Mouse (Mus musculus): ENCODE data around the gene Defa2. TPM values are rescaled to one million over a fixed set of nuclear protein-coding genes. Genes with fewer than 3 reads are reported as not detected.
"Not testable (repeated sequence)": the region's sequence is repeated elsewhere in the genome, so short reads cannot be mapped to it uniquely, and the experiment has no call there.

Gene Defa2
- total RNA-seq (2014; fragmentation: Nextera tagmentation) = not detected in 2 replicates
- not detected in 2 replicates for total RNA-seq (2017)

DNA sequence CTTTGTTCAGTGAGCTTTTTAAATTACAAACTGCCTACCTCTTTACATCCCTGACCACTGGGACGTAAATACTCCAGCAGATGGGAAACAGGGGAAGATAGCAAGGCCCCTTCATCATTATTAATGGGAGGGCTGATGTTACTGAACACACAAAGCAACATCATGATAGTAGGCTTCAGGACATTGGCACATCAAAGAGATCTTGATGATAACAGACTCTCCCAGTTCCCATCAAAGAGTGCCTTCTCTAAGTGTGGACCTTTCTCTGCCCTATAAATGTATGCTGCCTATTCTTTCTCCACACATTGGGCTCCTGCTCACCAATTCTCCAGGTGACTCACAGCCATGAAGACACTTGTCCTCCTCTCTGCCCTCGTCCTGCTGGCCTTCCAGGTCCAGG, at the start of gene Defa2:
Gene Defa2, plus strand, starts transcription at position 301 of the 400 bp plus-strand sequence.
- not testable (repeated sequence) for ATAC-seq (replicated peaks; ENCODE audit: low FRiP score, low TSS enrichment, poor library complexity, severe bottlenecking)

DNA sequence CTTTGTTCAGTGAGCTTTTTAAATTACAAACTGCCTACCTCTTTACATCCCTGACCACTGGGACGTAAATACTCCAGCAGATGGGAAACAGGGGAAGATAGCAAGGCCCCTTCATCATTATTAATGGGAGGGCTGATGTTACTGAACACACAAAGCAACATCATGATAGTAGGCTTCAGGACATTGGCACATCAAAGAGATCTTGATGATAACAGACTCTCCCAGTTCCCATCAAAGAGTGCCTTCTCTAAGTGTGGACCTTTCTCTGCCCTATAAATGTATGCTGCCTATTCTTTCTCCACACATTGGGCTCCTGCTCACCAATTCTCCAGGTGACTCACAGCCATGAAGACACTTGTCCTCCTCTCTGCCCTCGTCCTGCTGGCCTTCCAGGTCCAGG, 13.2 kb downstream of the Defa2 start, which contains the start of gene Defa33:
Gene Defa33, plus strand, starts transcription at position 301 of the 400 bp plus-strand sequence.
- not testable (repeated sequence) for ATAC-seq (replicated peaks; ENCODE audit: low FRiP score, low TSS enrichment, poor library complexity, severe bottlenecking)

DNA sequence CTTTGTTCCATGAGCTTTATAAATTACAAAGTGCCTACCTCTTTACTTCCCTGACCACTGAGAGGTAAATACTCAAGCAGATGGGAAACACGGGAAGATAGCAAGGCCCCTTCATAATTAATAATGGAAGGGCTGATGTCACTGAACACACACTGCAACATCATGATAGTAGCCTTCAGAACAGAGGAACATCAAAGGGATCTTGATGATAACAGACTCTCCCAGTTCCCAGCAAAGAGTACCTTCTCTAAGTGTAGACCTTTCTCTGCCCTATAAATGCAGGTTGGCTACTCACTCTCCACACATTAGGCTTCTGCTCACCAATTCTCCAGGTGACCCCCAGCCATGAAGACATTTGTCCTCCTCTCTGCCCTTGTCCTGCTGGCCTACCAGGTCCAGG, 48.8 kb downstream of the Defa2 start, which contains the start of gene Defa36:
Gene Defa36, plus strand, starts transcription at position 301 of the 400 bp plus-strand sequence.
- ATAC-seq (replicated peaks; ENCODE audit: low FRiP score, low TSS enrichment, poor library complexity, severe bottlenecking) = not testable (repeated sequence)

Other genes with a start within 250 kb of the Defa2 start
- not detected in 2 replicates for gene Defa30, start 243.9 kb upstream of the Defa2 start, total RNA-seq (2014; fragmentation: Nextera tagmentation)
- gene Defa30, start 243.9 kb upstream of the Defa2 start, total RNA-seq (2017) = not detected in 2 replicates
- not detected in 2 replicates for gene Defa22, start 216.2 kb upstream of the Defa2 start, total RNA-seq (2014; fragmentation: Nextera tagmentation)
- gene Defa22, start 216.2 kb upstream of the Defa2 start, total RNA-seq (2017) = not detected in 2 replicates
- gene Defa31, start 186.9 kb upstream of the Defa2 start, total RNA-seq (2014; fragmentation: Nextera tagmentation) = not detected in 2 replicates
- gene Defa31, start 186.9 kb upstream of the Defa2 start, total RNA-seq (2017) = not detected in 2 replicates
- not detected in 2 replicates for gene Gm15293, start 177.0 kb upstream of the Defa2 start, total RNA-seq (2014; fragmentation: Nextera tagmentation)
- gene Gm15293, start 177.0 kb upstream of the Defa2 start, total RNA-seq (2017) = not detected in 2 replicates
- gene Gm15292, start 128.8 kb upstream of the Defa2 start, total RNA-seq (2014; fragmentation: Nextera tagmentation) = not detected in 2 replicates
- gene Gm15292, start 128.8 kb upstream of the Defa2 start, total RNA-seq (2017) = not detected in 2 replicates
- not detected in 2 replicates for gene Defa27, start 63.0 kb upstream of the Defa2 start, total RNA-seq (2014; fragmentation: Nextera tagmentation)
- not detected in 2 replicates for gene Defa27, start 63.0 kb upstream of the Defa2 start, total RNA-seq (2017)
- gene Defa29, start 51.5 kb upstream of the Defa2 start, total RNA-seq (2014; fragmentation: Nextera tagmentation) = not detected in 2 replicates
- gene Defa29, start 51.5 kb upstream of the Defa2 start, total RNA-seq (2017) = not detected in 2 replicates
- not detected in 2 replicates for gene Defa33, start 13.3 kb downstream of the Defa2 start, total RNA-seq (2014; fragmentation: Nextera tagmentation)
- gene Defa33, start 13.3 kb downstream of the Defa2 start, total RNA-seq (2017) = not detected in 2 replicates
- not detected in 2 replicates for gene Defa36, start 48.9 kb downstream of the Defa2 start, total RNA-seq (2014; fragmentation: Nextera tagmentation)
- not detected in 2 replicates for gene Defa36, start 48.9 kb downstream of the Defa2 start, total RNA-seq (2017)
- gene Gm7849, start 78.0 kb downstream of the Defa2 start, total RNA-seq (2014; fragmentation: Nextera tagmentation) = not detected in 2 replicates
- not detected in 2 replicates for gene Gm7849, start 78.0 kb downstream of the Defa2 start, total RNA-seq (2017)
- not detected in 2 replicates for gene Defa20, start 130.7 kb downstream of the Defa2 start, total RNA-seq (2014; fragmentation: Nextera tagmentation)
- not detected in 2 replicates for gene Defa20, start 130.7 kb downstream of the Defa2 start, total RNA-seq (2017)
- gene Defa32, start 150.5 kb downstream of the Defa2 start, total RNA-seq (2014; fragmentation: Nextera tagmentation) = not detected in 2 replicates
- not detected in 2 replicates for gene Defa32, start 150.5 kb downstream of the Defa2 start, total RNA-seq (2017)
- not detected in 2 replicates for gene Defa37, start 186.9 kb downstream of the Defa2 start, total RNA-seq (2014; fragmentation: Nextera tagmentation)
- not detected in 2 replicates for gene Defa37, start 186.9 kb downstream of the Defa2 start, total RNA-seq (2017)
- not detected in 2 replicates for gene Defa28, start 204.5 kb downstream of the Defa2 start, total RNA-seq (2014; fragmentation: Nextera tagmentation)
- gene Defa28, start 204.5 kb downstream of the Defa2 start, total RNA-seq (2017) = not detected in 2 replicates
- gene Gm7861, start 216.0 kb downstream of the Defa2 start, total RNA-seq (2014; fragmentation: Nextera tagmentation) = not detected in 2 replicates
- gene Gm7861, start 216.0 kb downstream of the Defa2 start, total RNA-seq (2017) = not detected in 2 replicates
- gene Defa26, start 239.7 kb downstream of the Defa2 start, total RNA-seq (2014; fragmentation: Nextera tagmentation) = not detected in 2 replicates
- not detected in 2 replicates for gene Defa26, start 239.7 kb downstream of the Defa2 start, total RNA-seq (2017)